In genomic region chr12:99244673-99245072, GRCm38 (mm10) we compare ENCODE assay signal across 27 mouse cellular contexts.
DNase-seq lines count a peak whose midpoint lies in the region; ATAC-seq and TF ChIP-seq lines count a peak whose summit lies in the region.
"Had no signal": no experiment of that assay in that cellular context is flagged by ENCODE, and none has a peak within 500 bp of the region (broad histone marks: within the 10 kb centered on the region; RNA-seq: fewer than 3 reads in every experiment).

No protein-coding gene starts in this region.

- ATAC-seq in megakaryocyte-erythroid progenitor cell, adult 5-6 weeks (replicated peaks; ENCODE audit: low FRiP score, low TSS enrichment, poor library complexity, severe bottlenecking): 0 out of 2 replicates have a peak, but pooled peaks have one; percentile 1
- ATAC-seq: activated CD4-positive, CD25-positive, alpha-beta regulatory T cell, adult 4 months; forebrain, embryonic 13.5 days; forebrain, embryonic 16.5 days; hindbrain, postnatal 0 days; inflammation-experienced regulatory T-cells, adult 6 months; intestine, embryonic 16.5 days had no signal

- no peaks in the 10 kb centered on the region for H3K36me3 ChIP-seq in E14TG2a.4 (ENCODE audit: insufficient read depth, low read length)
- H3K36me3 ChIP-seq: forebrain, embryonic 10.5 days; heart, embryonic 10.5 days; heart, embryonic 13.5 days had no signal

- no peak overlapping the region for H3K4me3 ChIP-seq in cerebellum, adult 2 months (replicated peaks; ENCODE audit: insufficient read depth, low read depth, low read length)
- 0 out of 2 replicates have a peak overlapping the region, but pooled peaks have one; percentile 26 for H3K4me3 ChIP-seq in E14TG2a.4 (replicated peaks; ENCODE audit: low read length)
- H3K4me3 ChIP-seq: forebrain, embryonic 10.5 days; forebrain, embryonic 13.5 days; heart, adult 2 months; heart, embryonic 10.5 days; heart, embryonic 13.5 days had no signal

- peak overlapping the region; percentile 42 for H3K27ac ChIP-seq in cerebellum, adult 2 months (ENCODE audit: insufficient read depth, low read length)
- H3K27ac ChIP-seq: forebrain, embryonic 10.5 days; forebrain, embryonic 13.5 days; heart, adult 2 months; heart, embryonic 10.5 days; heart, embryonic 13.5 days; hindbrain, embryonic 14.5 days; hindbrain, postnatal 0 days had no signal

- 16% methylated on average over 9 of the region's 9 CpGs for WGBS in cerebellum, adult 2 months

- peak; percentile 53 to 61 for DNase-seq in cerebellum, adult 2 months
- DNase-seq in cerebellum, postnatal 4 days (ENCODE audit: low spot score in 2 of 2): no peak
- peak; percentile 44 to 51 for DNase-seq in cerebellum, postnatal 14 days
- no peak for DNase-seq in adrenal gland, postnatal 14 days
- DNase-seq in thymus, postnatal 4 days: no peak
- DNase-seq: adrenal gland, adult 8-10 months; adrenal gland, postnatal 36 days; B cell, adult 2 months; gastrocnemius, postnatal 10 days; gastrocnemius, postnatal 36 days; heart, adult 2 months; heart, postnatal 14 days; heart, postnatal 4 days; kidney, adult 18-20 months had no signal

- no peak for TF ChIP-seq CTCF in cerebellum, adult 2 months (IDR thresholded peaks at IDR 0.05; ENCODE audit: borderline replicate concordance, insufficient read depth, low read depth, low read length)
- TF ChIP-seq CTCF in E14TG2a.4 (conservative IDR thresholded peaks at IDR 0.05; ENCODE audit: low read length): no peak

- peaks cover 50% of the 10 kb centered on the region for H3K4me1 ChIP-seq in cerebellum, adult 2 months (ENCODE audit: control insufficient read depth, insufficient read depth, low read length)
- H3K4me1 ChIP-seq in E14TG2a.4 (replicated peaks; ENCODE audit: low read depth, low read length): peaks cover 7% of the 10 kb centered on the region

- TF ChIP-seq POLR2A in cerebellum, adult 2 months (IDR thresholded peaks at IDR 0.05; ENCODE audit: borderline replicate concordance, insufficient read depth, low read length): no peak

- H3K27me3 ChIP-seq in cerebellum, adult 2 months (ENCODE audit: control insufficient read depth, insufficient read depth, low read length): no peaks in the 10 kb centered on the region
- no peaks in the 10 kb centered on the region for H3K27me3 ChIP-seq in E14TG2a.4 (ENCODE audit: insufficient read depth, low read length)
- H3K27me3 ChIP-seq: CH12.LX; forebrain, embryonic 13.5 days; heart, embryonic 13.5 days had no signal

- H3K9me3 ChIP-seq in E14TG2a.4 (ENCODE audit: low read length): no peaks in the 10 kb centered on the region
- H3K9me3 ChIP-seq: forebrain, embryonic 10.5 days; forebrain, embryonic 13.5 days; heart, embryonic 10.5 days; heart, embryonic 13.5 days had no signal

Comparison
In these comparisons a context has a peak if more than half of its experiments do, and no peak if none do; other contexts are left out.
1. DNase-seq: peak in cerebellum, adult 2 months (2 of 2) and cerebellum, postnatal 14 days (2 of 2); none in cerebellum, postnatal 4 days (0 of 2), adrenal gland, postnatal 14 days (single experiment) and thymus, postnatal 4 days (single experiment).